Mouse (Mus musculus) frontal cortex, postnatal 10 days (tissue): ENCODE data around the gene Fars2.
"Not testable (repeated sequence)": the region's sequence is repeated elsewhere in the genome, so short reads cannot be mapped to it uniquely, and the experiment has no call there.

Experiments used
- DNase-seq, 2 experiments: peaks; one replicate each; pipeline ENCODE4 v3.0.0; 2022; ENCODE audit warnings: low spot score in 2 of 2, mixed read lengths in 1 of 2

The Fars2 gene

GRCm38 (mm10) chr13:36140247-36141016, 23.2 kb downstream of the Fars2 start:
- no peak for DNase-seq

- DNase-seq = no peak
Observed at GRCm38 (mm10) chr13:36145601-36146000, 28.4 kb downstream of the Fars2 start.

- no peak for DNase-seq
Observed at GRCm38 (mm10) chr13:36149175-36149939, 32.1 kb downstream of the Fars2 start.

GRCm38 (mm10) chr13:36150272-36150671, 33.1 kb downstream of the Fars2 start:
- no peak for DNase-seq

GRCm38 (mm10) chr13:36152728-36153498, 35.7 kb downstream of the Fars2 start:
- no peak for DNase-seq

GRCm38 (mm10) chr13:36156340-36156931, 39.2 kb downstream of the Fars2 start:
- DNase-seq = no peak

GRCm38 (mm10) chr13:36163411-36163810, 46.2 kb downstream of the Fars2 start:
- no peak for DNase-seq

- no peak for DNase-seq
Observed at GRCm38 (mm10) chr13:36163898-36164297, 46.7 kb downstream of the Fars2 start.

GRCm38 (mm10) chr13:36172981-36173380, 55.8 kb downstream of the Fars2 start:
- DNase-seq = not testable (repeated sequence)

- no peak for DNase-seq
Observed at GRCm38 (mm10) chr13:36174101-36174500, 56.9 kb downstream of the Fars2 start.

GRCm38 (mm10) chr13:36174772-36175171, 57.6 kb downstream of the Fars2 start:
- DNase-seq = no peak

- no peak for DNase-seq
Observed at GRCm38 (mm10) chr13:36181231-36181630, 64.0 kb downstream of the Fars2 start.

- no peak for DNase-seq
Observed at GRCm38 (mm10) chr13:36190577-36190976, 73.4 kb downstream of the Fars2 start.

- DNase-seq = no peak
Observed at GRCm38 (mm10) chr13:36193484-36194113, 76.4 kb downstream of the Fars2 start.

GRCm38 (mm10) chr13:36199288-36199687, 82.1 kb downstream of the Fars2 start:
- DNase-seq = no peak

GRCm38 (mm10) chr13:36200453-36200852, 83.2 kb downstream of the Fars2 start:
- no peak for DNase-seq

- DNase-seq = no peak
Observed at GRCm38 (mm10) chr13:36202496-36202895, 85.3 kb downstream of the Fars2 start.

- no peak for DNase-seq
Observed at GRCm38 (mm10) chr13:36203014-36203413, 85.8 kb downstream of the Fars2 start.

GRCm38 (mm10) chr13:36204320-36204719, 87.1 kb downstream of the Fars2 start:
- DNase-seq = no peak

- no peak for DNase-seq
Observed at GRCm38 (mm10) chr13:36210965-36211364, 93.8 kb downstream of the Fars2 start.

- no peak for DNase-seq
Observed at GRCm38 (mm10) chr13:36214056-36214455, 96.8 kb downstream of the Fars2 start.
